Mouse (Mus musculus) embryonic facial prominence, embryonic 13.5 days (tissue): ENCODE measurements around the gene Srrd. TPM values are rescaled to one million over a fixed set of nuclear protein-coding genes. Genes with fewer than 3 reads are reported as not detected.

Experiments used
- ATAC-seq: fragments of 200-750 bp; cut with Nextera tagmentation; 2 replicates; pipeline ENCODE4 v1.8.0; 2017; ENCODE audit warnings: low read depth; ENCODE audit not compliant: insufficient number of reproducible peaks, insufficient read depth, low FRiP score, low TSS enrichment
- H3K27ac ChIP-seq: fragments of 300-500 bp; sonication (generic); 2 replicates; pipeline ENCODE4 v1.5.1; 2015; ENCODE audit warnings: moderate library complexity, mild to moderate bottlenecking, inconsistent platforms
- H3K27me3 ChIP-seq: fragments of 300-500 bp; sonication (generic); 2 replicates; pipeline ENCODE4 v1.6.1; 2015; ENCODE audit warnings: mild to moderate bottlenecking, inconsistent platforms
- H3K36me3 ChIP-seq: fragments of 300-500 bp; sonication (generic); 2 replicates; pipeline ENCODE4 v1.6.1; 2015; ENCODE audit warnings: mild to moderate bottlenecking, inconsistent platforms
- H3K4me1 ChIP-seq: fragments of 300-500 bp; sonication (generic); 2 replicates; pipeline ENCODE4 v1.6.1; 2015; ENCODE audit warnings: inconsistent platforms
- H3K4me2 ChIP-seq: fragments of 300-500 bp; sonication (generic); 2 replicates; pipeline ENCODE4 v1.6.1; 2015; ENCODE audit warnings: moderate library complexity, mild to moderate bottlenecking, inconsistent platforms
- H3K4me3 ChIP-seq: fragments of 300-500 bp; sonication (generic); 2 replicates; pipeline ENCODE4 v1.5.1; 2015; ENCODE audit warnings: mild to moderate bottlenecking, inconsistent platforms
- H3K9ac ChIP-seq: fragments of 300-500 bp; sonication (generic); 2 replicates; pipeline ENCODE4 v1.6.1; 2015; ENCODE audit warnings: mild to moderate bottlenecking, inconsistent platforms
- H3K9me3 ChIP-seq: fragments of 300-500 bp; sonication (generic); 2 replicates; pipeline ENCODE4 v1.6.1; 2016; ENCODE audit warnings: inconsistent platforms
- WGBS: fragments of 180-500 bp; shearing (Covaris S2); methylation state at CpG from one replicate; pipeline ENCODE4 v1.1.7; 2015; ENCODE audit warnings: mixed read lengths; 5-methylcytosine and 5-hydroxymethylcytosine counted together
- polyA plus RNA-seq: library from polyadenylated mRNA; unstranded; fragments of >200 nt; fragmentation: Nextera tagmentation; extraction: Ambion mirVana; gene quantifications from 2 replicates; pipeline ENCODE4 v1.2.1, GENCODE M21; 2015

The Srrd gene
- polyA plus RNA-seq, 1 experiment from 2014 or later: 54.9 TPM

GRCm38 (mm10) chr5:112376111-112376510 lies 33.3 kb upstream of the Srrd start:
- Histone ChIP-seq H3K4me2 (no peak overlapping the region), H3K27ac (no peak overlapping the region), H3K9me3 (no peaks in the 10 kb centered on the region), H3K36me3 (peaks cover 87% of the 10 kb centered on the region), H3K4me1 (no peaks in the 10 kb centered on the region), H3K27me3 (no peaks in the 10 kb centered on the region), H3K9ac (no peak overlapping the region), H3K4me3 (no peak overlapping the region)
- ATAC-seq: no peak
- WGBS: 84% methylated on average over 4 of the region's 4 CpGs

DNA sequence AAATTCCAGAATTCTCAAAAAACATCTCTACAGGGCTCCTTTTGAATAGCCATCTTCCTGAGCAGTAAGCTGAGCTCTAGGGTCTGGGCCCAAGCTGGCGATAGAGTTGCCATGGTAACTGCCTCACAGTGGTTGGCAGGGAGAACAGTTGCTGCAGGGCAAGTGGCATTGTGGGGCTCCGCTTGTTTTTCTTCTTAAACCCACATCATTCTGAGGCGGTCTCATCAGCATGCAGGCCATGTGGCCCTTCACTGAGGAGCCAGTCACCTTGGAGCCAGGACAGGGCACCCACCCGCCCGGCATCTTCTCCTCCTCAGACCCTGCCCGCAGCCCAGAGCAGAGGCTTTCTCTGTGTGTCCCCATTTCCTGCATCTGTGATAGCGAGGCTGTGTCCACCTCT lies 29.1 kb upstream of the Srrd start:
- Histone ChIP-seq H3K27me3 (no peaks in the 10 kb centered on the region), H3K9me3 (no peaks in the 10 kb centered on the region), H3K9ac (no peak overlapping the region), H3K36me3 (peaks cover 95% of the 10 kb centered on the region), H3K4me3 (no peak overlapping the region), H3K27ac (no peak overlapping the region), H3K4me2 (no peak overlapping the region), H3K4me1 (no peaks in the 10 kb centered on the region)
- ATAC-seq: no peak
- 63% methylated on average over 7 of the region's 7 CpGs for WGBS

GRCm38 (mm10) chr5:112370236-112370813 lies 27.5 kb upstream of the Srrd start:
- Histone ChIP-seq H3K36me3 (peaks cover 93% of the 10 kb centered on the region), H3K4me1 (no peaks in the 10 kb centered on the region), H3K4me3 (no peak overlapping the region), H3K27me3 (no peaks in the 10 kb centered on the region), H3K4me2 (no peak overlapping the region), H3K9me3 (no peaks in the 10 kb centered on the region), H3K27ac (no peak overlapping the region; the same call in 1 of the 2 replicates), H3K9ac (no peak overlapping the region)
- ATAC-seq: no peak
- 93% methylated on average over 12 of the region's 12 CpGs for WGBS

GRCm38 (mm10) chr5:112369326-112369725 lies 26.5 kb upstream of the Srrd start:
- H3K27me3 ChIP-seq: no peaks in the 10 kb centered on the region
- peaks cover 93% of the 10 kb centered on the region for H3K36me3 ChIP-seq
- H3K9me3 ChIP-seq: no peaks in the 10 kb centered on the region
- ATAC-seq: no peak
- H3K9ac ChIP-seq: no peak overlapping the region
- no peaks in the 10 kb centered on the region for H3K4me1 ChIP-seq
- no peak overlapping the region for H3K4me3 ChIP-seq
- H3K27ac ChIP-seq: no peak overlapping the region
- WGBS: 93% methylated on average over 13 of the region's 13 CpGs
- H3K4me2 ChIP-seq: no peak overlapping the region

GRCm38 (mm10) chr5:112368666-112369065 lies 25.8 kb upstream of the Srrd start:
- H3K4me2 ChIP-seq: no peak overlapping the region
- H3K4me3 ChIP-seq: no peak overlapping the region
- peaks cover 93% of the 10 kb centered on the region for H3K36me3 ChIP-seq
- no peak for ATAC-seq
- H3K27me3 ChIP-seq: no peaks in the 10 kb centered on the region
- no peaks in the 10 kb centered on the region for H3K9me3 ChIP-seq
- WGBS: 93% methylated on average over 10 of the region's 10 CpGs
- no peaks in the 10 kb centered on the region for H3K4me1 ChIP-seq
- no peak overlapping the region for H3K9ac ChIP-seq
- H3K27ac ChIP-seq: no peak overlapping the region

DNA sequence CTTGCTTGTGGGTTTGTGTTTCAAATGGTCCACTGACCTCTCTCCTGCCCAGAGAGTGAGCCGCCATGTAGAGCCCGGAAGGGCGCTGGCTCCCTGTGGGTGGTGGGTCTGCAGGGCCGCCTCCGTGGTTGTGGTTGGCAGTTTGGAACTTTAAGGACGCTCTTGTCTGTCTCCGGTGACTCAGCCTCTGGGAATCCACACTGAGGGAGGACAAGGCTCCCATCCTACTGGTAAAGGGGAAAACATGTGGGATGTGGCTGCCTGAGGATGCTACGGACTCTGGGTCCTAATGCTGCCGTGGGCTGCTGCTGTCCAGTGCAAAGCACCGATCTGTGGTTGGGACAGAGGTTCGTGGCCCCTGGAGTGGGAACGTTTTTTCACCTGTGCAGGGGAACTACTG lies 25.1 kb upstream of the Srrd start:
- Histone ChIP-seq H3K36me3 (peaks cover 93% of the 10 kb centered on the region), H3K9me3 (no peaks in the 10 kb centered on the region), H3K4me3 (no peak overlapping the region), H3K27ac (no peak overlapping the region; the same call in 1 of the 2 replicates), H3K4me2 (no peak overlapping the region), H3K4me1 (no peaks in the 10 kb centered on the region), H3K27me3 (no peaks in the 10 kb centered on the region), H3K9ac (no peak overlapping the region)
- WGBS: 89% methylated on average over 12 of the region's 12 CpGs
- ATAC-seq: no peak

DNA sequence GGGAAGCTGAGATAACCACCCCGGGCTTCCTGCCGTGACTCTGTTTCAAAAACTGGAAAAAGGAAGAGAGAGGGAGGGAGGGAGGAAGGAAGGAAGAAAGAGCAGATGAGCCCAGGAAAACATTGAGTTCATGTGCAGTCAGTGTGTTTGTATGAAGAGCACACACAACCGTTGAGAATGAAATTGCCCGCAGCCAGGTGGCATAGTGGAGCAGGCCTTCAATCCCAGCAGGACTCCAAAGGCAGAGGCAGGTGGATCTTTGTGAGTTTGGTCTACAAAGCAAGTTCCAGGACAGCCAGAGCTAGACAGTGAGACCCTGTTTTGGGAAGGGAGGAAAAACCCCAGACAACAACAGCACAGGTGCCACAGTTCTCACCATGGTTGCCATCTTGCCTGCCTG lies 24.5 kb upstream of the Srrd start:
- Histone ChIP-seq H3K36me3 (peaks cover 92% of the 10 kb centered on the region), H3K4me3 (no peak overlapping the region), H3K9me3 (no peaks in the 10 kb centered on the region), H3K27me3 (no peaks in the 10 kb centered on the region), H3K4me1 (no peaks in the 10 kb centered on the region), H3K9ac (no peak overlapping the region), H3K4me2 (no peak overlapping the region), H3K27ac (no peak overlapping the region)
- 86% methylated on average over 4 of the region's 4 CpGs for WGBS
- no peak for ATAC-seq

- no peak overlapping the region for H3K4me2 ChIP-seq
- H3K27ac ChIP-seq: no peak overlapping the region
- 90% methylated on average over 6 of the region's 6 CpGs for WGBS
- H3K4me1 ChIP-seq: no peaks in the 10 kb centered on the region
- H3K36me3 ChIP-seq: peaks cover 92% of the 10 kb centered on the region
- no peak overlapping the region for H3K4me3 ChIP-seq
- H3K9ac ChIP-seq: no peak overlapping the region
- no peak for ATAC-seq
- H3K9me3 ChIP-seq: no peaks in the 10 kb centered on the region
- no peaks in the 10 kb centered on the region for H3K27me3 ChIP-seq
These were observed 24.0 kb upstream of the Srrd start for GRCm38 (mm10) chr5:112366879-112367278.

GRCm38 (mm10) chr5:112364184-112364797 lies 21.5 kb upstream of the Srrd start:
- 57% methylated on average over 10 of the region's 10 CpGs for WGBS
- Histone ChIP-seq H3K4me3 (no peak overlapping the region), H3K27me3 (no peaks in the 10 kb centered on the region), H3K27ac (no peak overlapping the region), H3K4me1 (no peaks in the 10 kb centered on the region), H3K4me2 (no peak overlapping the region), H3K9me3 (no peaks in the 10 kb centered on the region), H3K9ac (no peak overlapping the region), H3K36me3 (peaks cover 71% of the 10 kb centered on the region)
- no peak for ATAC-seq

- no peaks in the 10 kb centered on the region for H3K9me3 ChIP-seq
- no peak overlapping the region for H3K4me3 ChIP-seq
- WGBS: 93% methylated on average over 3 of the region's 3 CpGs
- no peaks in the 10 kb centered on the region for H3K27me3 ChIP-seq
- ATAC-seq: no peak
- H3K9ac ChIP-seq: no peak overlapping the region
- no peaks in the 10 kb centered on the region for H3K4me1 ChIP-seq
- H3K36me3 ChIP-seq: peaks cover 74% of the 10 kb centered on the region
- H3K27ac ChIP-seq: no peak overlapping the region
- no peak overlapping the region for H3K4me2 ChIP-seq
These were observed 17.2 kb upstream of the Srrd start for GRCm38 (mm10) chr5:112360077-112360476.

DNA sequence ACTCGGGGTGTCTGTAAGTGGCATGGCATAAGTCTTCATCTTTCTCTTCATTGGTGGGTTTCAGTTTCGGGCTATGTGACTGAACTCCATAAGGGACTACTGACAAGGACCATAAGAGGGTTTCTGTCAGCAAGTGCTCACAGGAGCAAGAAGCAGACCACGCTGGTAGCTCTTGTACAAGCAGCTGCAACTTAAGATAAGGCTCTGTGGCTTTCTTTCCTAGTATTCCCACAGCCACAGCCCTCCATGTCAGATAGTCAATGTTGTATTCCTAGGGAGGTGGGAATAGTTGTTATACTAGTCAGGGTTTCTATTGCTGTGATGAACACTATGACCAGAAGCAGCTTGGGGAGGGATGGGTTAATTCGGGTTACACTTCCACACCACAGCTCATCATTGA lies 16.7 kb upstream of the Srrd start:
- Histone ChIP-seq H3K27me3 (no peaks in the 10 kb centered on the region), H3K4me3 (no peak overlapping the region), H3K27ac (no peak overlapping the region), H3K9ac (no peak overlapping the region), H3K9me3 (no peaks in the 10 kb centered on the region), H3K36me3 (peaks cover 74% of the 10 kb centered on the region), H3K4me1 (no peaks in the 10 kb centered on the region), H3K4me2 (no peak overlapping the region)
- no peak for ATAC-seq
- WGBS: 92% methylated on average over 4 of the region's 4 CpGs

DNA sequence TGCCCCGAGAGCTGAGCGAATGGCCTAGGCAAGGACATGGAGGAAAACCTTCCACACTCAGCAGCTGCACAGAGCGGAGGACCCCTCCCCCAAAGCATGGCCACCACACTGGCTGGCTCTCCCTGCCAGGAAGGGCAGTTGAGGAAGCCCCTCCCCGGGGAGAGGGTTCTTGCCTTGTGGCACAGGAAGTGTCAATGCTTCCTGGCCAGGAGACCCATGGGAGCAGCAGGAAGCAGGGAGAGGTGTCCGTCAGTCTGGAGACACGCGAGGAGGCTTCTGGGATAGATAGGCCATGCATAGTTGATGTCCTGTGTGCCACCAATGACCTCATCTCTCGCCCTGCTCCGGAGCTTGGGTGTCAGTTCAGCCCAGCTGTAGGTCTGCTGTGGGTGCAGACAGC lies 13.5 kb upstream of the Srrd start:
- no peak overlapping the region for H3K4me2 ChIP-seq
- 0 out of 2 replicates have a peak, but pooled peaks have one; percentile 23 for ATAC-seq
- H3K27me3 ChIP-seq: no peaks in the 10 kb centered on the region
- no peak overlapping the region for H3K9ac ChIP-seq
- H3K4me1 ChIP-seq: no peaks in the 10 kb centered on the region
- H3K9me3 ChIP-seq: no peaks in the 10 kb centered on the region
- whole genome bisulfite sequencing: 90% methylated on average over 9 of the region's 9 CpGs
- no peak overlapping the region for H3K27ac ChIP-seq
- no peak overlapping the region for H3K4me3 ChIP-seq
- H3K36me3 ChIP-seq: peaks cover 75% of the 10 kb centered on the region
